Mouse (Mus musculus): ENCODE measurements around the gene Apoa2. TPM values are rescaled to one million over a fixed set of nuclear protein-coding genes. Genes with fewer than 3 reads are reported as not detected.
A peak's percentile ranks its signal among the peaks of the same experiment; 100 is the strongest.
"Not testable (repeated sequence)": the region's sequence is repeated elsewhere in the genome, so short reads cannot be mapped to it uniquely, and the experiment has no call there.

Gene Apoa2
- polyA plus RNA-seq, 1 experiment from 2014 or later = 11.9 TPM

GRCm38 (mm10) chr1:171239992-171240744 is 15.3 kb downstream of the Apoa2 start:
- Histone ChIP-seq H3K36me3 (ENCODE audit: control insufficient read depth, insufficient read depth) (peaks cover 67% of the 10 kb centered on the region), H3K4me3 (ENCODE audit: low read length) (no peak overlapping the region), H3K4me2 (ENCODE audit: low read depth, low read length) (no peak overlapping the region), H3K4me1 (ENCODE audit: control insufficient read depth, insufficient read depth, low read length) (peaks cover 8% of the 10 kb centered on the region), H3K9me3 (replicated peaks; ENCODE audit: control insufficient read depth, low read length) (no peaks in the 10 kb centered on the region), H3K9ac (ENCODE audit: low read length) (no peak overlapping the region), H3K27me3 (ENCODE audit: control insufficient read depth, insufficient read depth, low read length) (no peaks in the 10 kb centered on the region), H3K27ac (ENCODE audit: low read length) (no peak overlapping the region)
- WGBS = 72% methylated on average over 15 of the region's 15 CpGs
- ATAC-seq (replicated peaks; ENCODE audit: extremely low read depth, insufficient read depth, low FRiP score) = no peak

GRCm38 (mm10) chr1:171240911-171241310 is 16.1 kb downstream of the Apoa2 start:
- no peaks in the 10 kb centered on the region for H3K9me3 ChIP-seq (replicated peaks; ENCODE audit: control insufficient read depth, low read length)
- H3K27me3 ChIP-seq (ENCODE audit: control insufficient read depth, insufficient read depth, low read length) = no peaks in the 10 kb centered on the region
- H3K4me3 ChIP-seq (ENCODE audit: low read length) = no peak overlapping the region
- no peak overlapping the region for H3K9ac ChIP-seq (ENCODE audit: low read length)
- H3K4me1 ChIP-seq (ENCODE audit: control insufficient read depth, insufficient read depth, low read length) = peaks cover 6% of the 10 kb centered on the region
- no peak for ATAC-seq (replicated peaks; ENCODE audit: extremely low read depth, insufficient read depth, low FRiP score)
- H3K27ac ChIP-seq (ENCODE audit: low read length) = no peak overlapping the region
- WGBS = 88% methylated on average over 10 of the region's 10 CpGs
- no peak overlapping the region for H3K4me2 ChIP-seq (ENCODE audit: low read depth, low read length)
- H3K36me3 ChIP-seq (ENCODE audit: control insufficient read depth, insufficient read depth) = peaks cover 62% of the 10 kb centered on the region

- H3K4me1 ChIP-seq (ENCODE audit: control insufficient read depth, insufficient read depth, low read length); ATAC-seq (replicated peaks; ENCODE audit: extremely low read depth, insufficient read depth, low FRiP score): not testable (repeated sequence)
- 88% methylated on average over 12 of the region's 12 CpGs for WGBS
Measured at GRCm38 (mm10) chr1:171241952-171242351, 17.1 kb downstream of the Apoa2 start.

GRCm38 (mm10) chr1:171245353-171245752 is 20.5 kb downstream of the Apoa2 start:
- H3K9ac ChIP-seq (ENCODE audit: low read length) = no peak overlapping the region; the same call in 1 of the 2 replicates
- H3K27ac ChIP-seq (ENCODE audit: low read length) = no peak overlapping the region
- H3K4me1 ChIP-seq (ENCODE audit: control insufficient read depth, insufficient read depth, low read length) = peaks cover 21% of the 10 kb centered on the region
- no peak overlapping the region; the same call in 1 of the 2 replicates for H3K4me2 ChIP-seq (ENCODE audit: low read depth, low read length)
- H3K36me3 ChIP-seq (ENCODE audit: control insufficient read depth, insufficient read depth) = peaks cover 26% of the 10 kb centered on the region
- H3K9me3 ChIP-seq (replicated peaks; ENCODE audit: control insufficient read depth, low read length) = no peaks in the 10 kb centered on the region
- H3K27me3 ChIP-seq (ENCODE audit: control insufficient read depth, insufficient read depth, low read length) = no peaks in the 10 kb centered on the region
- 81% methylated on average over 8 of the region's 8 CpGs for WGBS
- no peak for ATAC-seq (replicated peaks; ENCODE audit: extremely low read depth, insufficient read depth, low FRiP score)
- no peak overlapping the region for H3K4me3 ChIP-seq (ENCODE audit: low read length)

More at GRCm38 (mm10) chr1:171241952-171242351, 17.1 kb downstream of the Apoa2 start:
- not testable (repeated sequence) for H3K9ac ChIP-seq (ENCODE audit: low read length); H3K4me3 ChIP-seq (ENCODE audit: low read length); H3K27me3 ChIP-seq (ENCODE audit: control insufficient read depth, insufficient read depth, low read length); H3K4me2 ChIP-seq (ENCODE audit: low read depth, low read length); H3K27ac ChIP-seq (ENCODE audit: low read length); H3K9me3 ChIP-seq (replicated peaks; ENCODE audit: control insufficient read depth, low read length)
- peaks cover 52% of the 10 kb centered on the region for H3K36me3 ChIP-seq (ENCODE audit: control insufficient read depth, insufficient read depth)

GRCm38 (mm10) chr1:171246709-171247452 is 22.0 kb downstream of the Apoa2 start:
- H3K36me3 ChIP-seq (ENCODE audit: control insufficient read depth, insufficient read depth) = peaks cover 23% of the 10 kb centered on the region
- under 1% methylated on average over 41 of the region's 41 CpGs for WGBS

GRCm38 (mm10) chr1:171247453-171247841 is 22.6 kb downstream of the Apoa2 start:
- WGBS = 8% methylated on average over 13 of the region's 13 CpGs
- H3K9me3 ChIP-seq (replicated peaks; ENCODE audit: control insufficient read depth, low read length) = no peaks in the 10 kb centered on the region
- no peaks in the 10 kb centered on the region for H3K27me3 ChIP-seq (ENCODE audit: control insufficient read depth, insufficient read depth, low read length)
- ATAC-seq (replicated peaks; ENCODE audit: extremely low read depth, insufficient read depth, low FRiP score) = no peak
- H3K9ac ChIP-seq (ENCODE audit: low read length) = peak overlapping the region; percentile 70
- peak overlapping the region; percentile 87 for H3K4me3 ChIP-seq (ENCODE audit: low read length)
- H3K4me1 ChIP-seq (ENCODE audit: control insufficient read depth, insufficient read depth, low read length) = peaks cover 40% of the 10 kb centered on the region
- peak overlapping the region; percentile 91 for H3K27ac ChIP-seq (ENCODE audit: low read length)
- peak overlapping the region; percentile 76 for H3K4me2 ChIP-seq (ENCODE audit: low read depth, low read length)
- peaks cover 20% of the 10 kb centered on the region for H3K36me3 ChIP-seq (ENCODE audit: control insufficient read depth, insufficient read depth)

More at GRCm38 (mm10) chr1:171246709-171247452, 22.0 kb downstream of the Apoa2 start:
- peak overlapping the region; percentile 78 for H3K4me2 ChIP-seq (ENCODE audit: low read depth, low read length)
- ATAC-seq (replicated peaks; ENCODE audit: extremely low read depth, insufficient read depth, low FRiP score) = peak; percentile 90
- H3K9ac ChIP-seq (ENCODE audit: low read length) = peak overlapping the region; percentile 95
- H3K4me3 ChIP-seq (ENCODE audit: low read length) = peak overlapping the region; percentile 87
- H3K27me3 ChIP-seq (ENCODE audit: control insufficient read depth, insufficient read depth, low read length) = no peaks in the 10 kb centered on the region
- peak overlapping the region; percentile 91 for H3K27ac ChIP-seq (ENCODE audit: low read length)
- H3K9me3 ChIP-seq (replicated peaks; ENCODE audit: control insufficient read depth, low read length) = no peaks in the 10 kb centered on the region
- H3K4me1 ChIP-seq (ENCODE audit: control insufficient read depth, insufficient read depth, low read length) = peaks cover 34% of the 10 kb centered on the region

- H3K4me1 ChIP-seq (ENCODE audit: control insufficient read depth, insufficient read depth, low read length) = peaks cover 42% of the 10 kb centered on the region
- WGBS = 28% methylated on average over 4 of the region's 4 CpGs
Measured at GRCm38 (mm10) chr1:171247916-171248315, 23.1 kb downstream of the Apoa2 start.

GRCm38 (mm10) chr1:171248386-171249226 is 23.8 kb downstream of the Apoa2 start:
- peak overlapping the region; percentile 91 for H3K27ac ChIP-seq (ENCODE audit: low read length)
- ATAC-seq (replicated peaks; ENCODE audit: extremely low read depth, insufficient read depth, low FRiP score) = no peak
- no peaks in the 10 kb centered on the region for H3K27me3 ChIP-seq (ENCODE audit: control insufficient read depth, insufficient read depth, low read length)
- peaks cover 42% of the 10 kb centered on the region for H3K4me1 ChIP-seq (ENCODE audit: control insufficient read depth, insufficient read depth, low read length)
- 40% methylated on average over 3 of the region's 3 CpGs for WGBS
- H3K9ac ChIP-seq (ENCODE audit: low read length) = no peak overlapping the region
- H3K4me3 ChIP-seq (ENCODE audit: low read length) = no peak overlapping the region
- H3K9me3 ChIP-seq (replicated peaks; ENCODE audit: control insufficient read depth, low read length) = no peaks in the 10 kb centered on the region
- peaks cover 8% of the 10 kb centered on the region for H3K36me3 ChIP-seq (ENCODE audit: control insufficient read depth, insufficient read depth)
- no peak overlapping the region; the same call in 1 of the 2 replicates for H3K4me2 ChIP-seq (ENCODE audit: low read depth, low read length)

More at GRCm38 (mm10) chr1:171247916-171248315, 23.1 kb downstream of the Apoa2 start:
- peaks cover 15% of the 10 kb centered on the region for H3K36me3 ChIP-seq (ENCODE audit: control insufficient read depth, insufficient read depth)
- H3K4me2 ChIP-seq (ENCODE audit: low read depth, low read length) = peak overlapping the region; percentile 76
- H3K9me3 ChIP-seq (replicated peaks; ENCODE audit: control insufficient read depth, low read length) = no peaks in the 10 kb centered on the region
- H3K4me3 ChIP-seq (ENCODE audit: low read length) = no peak overlapping the region
- ATAC-seq (replicated peaks; ENCODE audit: extremely low read depth, insufficient read depth, low FRiP score) = no peak
- peak overlapping the region; percentile 91 for H3K27ac ChIP-seq (ENCODE audit: low read length)
- H3K27me3 ChIP-seq (ENCODE audit: control insufficient read depth, insufficient read depth, low read length) = no peaks in the 10 kb centered on the region
- peak overlapping the region; percentile 70; the same call in 1 of the 2 replicates for H3K9ac ChIP-seq (ENCODE audit: low read length)

Data from heart, embryonic 16.5 days (tissue).